Mouse (Mus musculus) heart, adult 18-20 months (tissue): ENCODE measurements around the gene Vps54. TPM values are rescaled to one million over a fixed set of nuclear protein-coding genes. Genes with fewer than 3 reads are reported as not detected.
"Not testable (repeated sequence)": the region's sequence is repeated elsewhere in the genome, so short reads cannot be mapped to it uniquely, and the experiment has no call there.

Experiments used
- DNase-seq, 2 experiments: peaks; one replicate each; pipeline ENCODE4 v3.0.0; 2021 to 2022; ENCODE audit warnings: mixed read lengths in 1 of 2
- total RNA-seq, 2 experiments: library from RNA; stranded (reverse); gene quantifications; 2 replicates each; pipeline ENCODE4 v1.2.3; 2021

The Vps54 gene
- total RNA-seq, 2 experiments from 2014 or later, result 19.2 to 20.2 TPM

GRCm38 (mm10) chr11:21241351-21241750 lies 2.3 kb downstream of the Vps54 start:
- no peak for DNase-seq

DNA sequence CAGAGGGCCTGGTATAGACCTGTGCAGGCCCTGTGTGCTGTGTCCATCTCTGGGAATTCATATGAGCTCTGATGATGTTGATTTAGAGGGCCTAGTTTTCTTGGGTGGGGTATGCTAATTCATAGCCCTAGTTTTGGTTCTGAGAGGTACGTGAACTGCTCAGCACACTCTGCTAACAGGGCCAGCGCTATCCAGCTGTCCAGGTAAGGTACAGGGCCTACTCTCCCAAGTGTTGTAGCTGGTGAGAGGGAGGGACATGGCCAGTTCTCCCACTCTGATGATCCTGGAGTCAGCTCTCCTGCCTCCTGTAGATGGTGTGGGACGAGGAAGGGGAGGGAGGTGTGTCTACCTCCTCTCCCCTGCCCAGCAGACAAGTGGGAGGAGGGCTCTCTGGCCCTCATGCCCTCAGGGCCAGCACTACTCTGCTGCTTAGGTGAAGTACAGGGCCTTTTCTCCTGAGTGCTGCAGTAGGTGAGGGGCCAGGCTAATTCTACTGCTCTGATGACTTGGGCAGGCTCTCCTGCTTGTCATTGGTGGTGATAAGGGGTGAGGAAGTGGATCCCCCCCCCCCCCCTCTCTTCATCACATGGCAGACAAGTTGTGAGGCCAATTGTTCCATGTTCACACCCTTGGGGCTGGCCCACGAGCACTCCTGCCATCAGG lies 8.3 kb downstream of the Vps54 start:
- DNase-seq, result no peak

DNA sequence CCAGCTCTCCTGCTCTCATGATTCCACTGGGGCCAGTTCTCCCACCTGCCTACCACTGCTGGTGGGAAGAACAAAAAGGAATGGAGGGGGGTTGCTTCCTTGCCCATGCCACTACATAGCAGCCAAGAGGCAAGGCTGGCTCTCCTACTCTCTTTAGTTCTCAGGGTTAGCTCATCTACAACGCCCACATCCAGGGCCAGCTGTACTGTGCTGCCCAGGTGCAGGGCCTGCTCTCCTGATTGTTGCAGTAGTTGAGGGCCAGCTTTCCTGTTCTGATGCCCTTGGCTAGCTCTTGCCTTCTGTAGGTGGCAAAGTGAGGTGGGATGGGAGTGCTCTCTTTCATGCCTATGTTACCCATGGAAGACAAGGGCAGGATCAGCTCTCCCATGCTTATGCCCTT lies 8.9 kb downstream of the Vps54 start:
- DNase-seq, result no peak

DNA sequence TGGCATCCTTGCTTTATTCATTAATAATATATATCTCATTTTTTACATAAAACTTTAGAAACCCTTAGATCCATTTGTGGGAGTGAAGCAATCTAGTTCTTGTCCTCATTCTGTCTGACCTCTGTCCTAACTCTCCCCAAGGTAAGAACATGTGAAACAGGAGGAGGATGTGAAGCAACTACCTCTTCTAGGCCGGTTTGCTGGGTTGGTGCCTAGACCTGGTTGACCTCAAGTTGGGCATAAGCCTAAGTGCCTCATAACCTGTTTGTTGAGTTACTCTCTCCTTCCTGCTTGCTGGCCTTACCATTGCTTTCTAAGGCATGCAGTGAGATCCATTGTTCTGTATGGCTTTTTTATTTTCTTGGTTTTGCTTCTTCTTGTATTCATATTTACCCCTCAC lies 11.3 kb downstream of the Vps54 start:
- DNase-seq, result no peak

DNA sequence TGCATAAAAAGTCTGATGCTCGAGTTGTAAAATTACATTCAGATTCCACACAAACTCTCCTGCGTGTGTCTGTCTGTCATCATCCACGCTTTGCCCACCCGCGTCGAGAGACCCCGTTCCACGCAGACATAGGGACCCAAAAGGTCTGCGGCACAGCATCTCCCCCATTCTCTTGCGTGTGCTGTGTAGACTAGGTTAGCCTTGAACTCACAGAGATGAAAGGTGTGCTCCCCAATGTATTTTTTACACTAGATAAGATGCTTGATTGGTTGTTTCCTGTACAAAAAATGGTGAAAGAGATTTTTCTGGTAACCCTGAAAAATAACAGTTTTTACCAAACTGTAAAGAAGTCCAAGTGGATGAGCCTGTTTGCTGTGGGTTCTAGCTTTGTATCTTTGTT lies 19.5 kb downstream of the Vps54 start:
- DNase-seq, result not testable (repeated sequence)

GRCm38 (mm10) chr11:21265423-21265822 lies 26.3 kb downstream of the Vps54 start:
- DNase-seq, result no peak

DNA sequence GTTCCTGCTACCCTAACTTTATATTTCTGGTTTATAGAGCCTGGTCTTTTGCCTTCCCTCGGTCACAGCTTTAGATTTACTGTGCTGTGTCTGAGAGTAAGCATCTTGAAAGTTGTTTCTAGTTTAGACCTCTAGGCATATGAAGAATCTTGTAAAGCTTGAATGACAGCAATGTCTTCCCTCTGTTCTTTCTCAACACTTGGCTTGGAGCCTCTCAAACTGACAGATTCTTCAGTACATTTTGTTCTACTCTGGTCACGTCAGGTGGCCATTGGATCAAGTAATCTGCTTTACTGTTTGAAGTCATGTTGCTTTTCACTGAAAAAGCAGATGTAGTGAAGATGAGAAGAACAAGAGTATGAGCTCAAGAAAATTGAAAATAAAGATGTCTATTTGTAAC lies 37.1 kb downstream of the Vps54 start:
- no peak for DNase-seq

DNA sequence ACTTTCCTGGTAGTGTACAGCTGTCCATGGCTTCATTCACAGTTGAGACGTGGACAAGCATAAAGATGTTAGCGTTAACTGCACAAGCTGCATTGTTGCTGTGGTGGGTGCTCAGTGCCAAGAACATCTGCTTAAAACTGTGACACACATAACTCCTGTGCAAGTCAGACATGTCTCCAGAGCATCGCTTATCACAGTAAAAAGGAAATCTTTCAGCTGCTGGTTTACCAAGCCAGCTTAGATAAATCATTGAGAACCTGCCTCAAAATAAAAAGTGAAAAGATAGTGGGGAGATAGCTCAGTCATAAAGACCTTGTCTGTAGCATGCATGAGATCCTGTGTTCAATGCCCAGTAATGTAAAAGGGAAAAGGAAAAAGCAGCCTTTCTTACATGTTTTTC lies 47.3 kb downstream of the Vps54 start:
- no peak for DNase-seq

- DNase-seq, result not testable (repeated sequence)
These were observed 49.1 kb downstream of the Vps54 start for GRCm38 (mm10) chr11:21288153-21288552.

DNA sequence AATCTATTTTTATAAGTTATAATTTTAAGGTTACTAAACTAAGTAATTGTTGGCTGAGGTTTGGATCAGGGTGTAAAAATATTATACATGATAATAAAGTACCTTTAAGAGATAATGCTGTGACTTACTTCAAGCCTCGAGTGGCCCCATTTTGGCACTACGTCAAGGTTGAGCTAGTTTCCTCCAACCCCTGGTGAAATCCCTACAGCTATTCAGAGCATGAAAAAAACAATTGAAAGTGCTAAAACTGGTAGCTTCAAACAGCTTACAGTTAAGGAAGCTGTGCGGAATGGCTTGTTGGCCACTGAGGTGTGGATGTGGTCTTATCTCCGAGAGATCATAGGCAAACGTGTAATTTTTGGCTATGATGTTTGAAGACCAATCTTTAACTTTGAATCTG lies 56.4 kb downstream of the Vps54 start:
- no peak for DNase-seq

DNA sequence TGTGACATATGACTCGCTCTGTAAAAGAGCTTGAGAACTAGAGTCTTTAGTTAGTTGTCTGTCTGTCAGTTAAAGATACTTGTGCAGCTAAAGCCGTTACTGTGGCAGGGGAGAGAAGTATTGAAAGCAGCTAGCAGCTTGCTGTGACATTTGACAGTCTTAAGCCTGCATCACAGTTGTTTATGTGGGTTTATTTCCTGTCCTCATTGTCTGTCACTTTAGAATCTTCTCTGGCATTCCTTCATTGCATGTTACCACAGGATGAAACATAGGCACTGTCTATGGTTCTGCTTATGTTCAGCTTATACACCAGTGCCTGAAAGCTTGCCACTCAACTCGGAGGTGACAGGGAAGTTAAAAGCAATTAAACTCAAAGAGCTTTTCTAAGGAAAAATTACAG lies 64.5 kb downstream of the Vps54 start:
- DNase-seq, result no peak

DNA sequence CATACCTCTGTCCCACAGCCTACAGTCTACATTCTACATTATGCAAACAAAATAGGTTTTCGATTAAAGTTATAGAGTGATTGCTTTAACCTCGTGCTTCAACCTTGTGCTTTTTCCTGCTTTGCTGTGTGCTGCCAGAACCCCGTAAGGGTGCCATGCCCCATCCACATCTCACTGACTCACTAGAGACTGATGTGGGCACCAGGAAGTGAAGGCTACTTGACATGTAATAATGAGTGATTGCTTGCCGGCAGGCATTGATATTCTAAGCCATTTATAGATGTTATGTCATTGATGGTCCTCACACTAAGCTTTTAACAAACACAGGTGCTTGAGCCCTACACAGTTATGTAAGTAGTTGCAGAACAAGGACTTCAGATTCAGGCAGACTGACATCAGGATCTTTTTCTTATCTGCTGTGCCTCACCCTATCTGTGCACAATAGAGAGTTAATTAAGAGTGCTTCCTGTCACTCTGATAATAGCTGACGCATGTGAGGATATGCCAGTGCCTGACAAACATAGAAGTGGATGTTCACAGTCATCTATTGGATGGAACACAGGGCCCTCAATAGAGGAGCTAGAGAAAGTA lies 68.1 kb downstream of the Vps54 start:
- DNase-seq, result no peak

GRCm38 (mm10) chr11:21308119-21308518 lies 69.0 kb downstream of the Vps54 start:
- DNase-seq, result peak in 1 of 2 experiments; percentile 47

GRCm38 (mm10) chr11:21309516-21309915 lies 70.4 kb downstream of the Vps54 start:
- DNase-seq, result no peak

- DNase-seq, result peak; percentile 59 to 62
These were observed 75.0 kb downstream of the Vps54 start for GRCm38 (mm10) chr11:21313922-21314657.

DNA sequence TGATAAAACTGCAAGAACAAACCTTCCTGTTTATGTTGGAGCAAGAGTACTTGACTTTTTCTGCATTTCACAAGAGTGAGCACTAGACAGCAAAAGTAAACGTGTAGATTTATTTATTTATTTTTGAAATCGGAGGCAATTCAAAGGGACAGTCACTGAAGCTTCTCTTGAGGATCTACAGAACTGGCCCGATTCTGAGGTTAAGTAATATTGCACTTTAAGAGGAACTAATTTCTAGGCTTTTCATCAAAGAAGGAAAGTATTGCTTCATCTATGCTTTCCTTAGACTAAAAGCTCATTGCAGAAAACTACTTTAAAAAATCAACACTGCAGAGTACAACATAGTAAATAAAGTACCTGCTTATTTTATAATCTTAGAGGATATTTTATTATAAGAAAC lies 82.5 kb downstream of the Vps54 start:
- DNase-seq, result no peak

DNA sequence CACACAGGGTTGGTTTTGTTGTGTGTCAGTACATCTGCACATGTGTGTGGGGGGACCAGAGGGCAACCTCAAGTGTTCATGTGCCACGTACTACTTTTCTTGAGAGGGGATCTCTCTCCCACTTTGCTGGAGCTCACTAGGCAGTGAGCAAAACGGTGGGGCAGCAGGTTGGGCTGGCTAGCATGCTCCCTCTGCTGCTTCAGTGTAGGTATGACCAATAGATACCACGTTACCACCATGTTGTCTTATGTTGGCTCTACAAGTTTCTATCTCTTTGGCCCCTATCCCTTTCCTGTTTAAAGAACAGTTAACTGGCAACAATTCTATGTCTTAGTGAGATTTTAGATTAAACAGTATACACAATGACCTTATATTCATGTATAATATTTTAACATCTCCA lies 83.3 kb downstream of the Vps54 start:
- no peak for DNase-seq

- no peak for DNase-seq
These were observed 86.7 kb downstream of the Vps54 start for GRCm38 (mm10) chr11:21325781-21326180.

DNA sequence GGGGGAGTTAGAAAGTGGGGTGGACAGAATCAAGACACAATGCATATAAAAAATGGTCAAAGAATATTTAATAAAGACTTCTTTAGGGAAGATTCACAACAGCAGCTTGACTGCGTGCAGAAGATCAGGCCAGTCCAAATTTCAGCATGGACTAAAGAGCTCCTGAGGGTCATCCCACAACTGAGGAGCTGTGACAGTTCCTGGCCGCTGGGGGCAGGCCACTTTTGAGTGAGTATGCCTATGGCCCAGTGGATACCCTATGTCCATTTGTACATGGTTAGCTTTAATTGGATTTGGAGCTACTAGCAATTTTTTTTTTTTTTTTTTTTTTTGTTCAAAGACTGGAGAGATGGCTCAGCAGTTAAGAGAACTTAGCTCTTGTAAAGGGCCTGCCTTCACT lies 87.7 kb downstream of the Vps54 start:
- DNase-seq, result no peak

DNA sequence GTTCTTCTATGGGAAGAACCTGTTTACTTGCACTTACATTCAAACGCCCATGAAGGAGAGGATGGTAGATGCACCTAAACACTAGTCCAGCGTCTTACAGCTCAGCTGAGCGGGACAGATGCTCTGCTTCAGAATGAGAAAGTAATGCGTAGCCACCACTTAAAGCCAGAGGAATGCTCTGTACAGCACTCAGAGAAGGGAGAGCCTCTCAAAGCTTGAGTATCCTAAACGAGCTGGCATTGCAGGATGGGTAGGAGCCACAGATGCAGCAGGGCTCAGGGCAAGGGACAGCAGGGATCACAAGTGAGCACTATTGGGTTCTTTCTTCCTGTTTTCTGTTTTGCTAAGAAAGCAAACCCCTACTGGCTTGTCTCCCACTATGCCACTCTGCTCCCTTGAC lies 88.4 kb downstream of the Vps54 start:
- no peak for DNase-seq

GRCm38 (mm10) chr11:21328141-21328540 lies 89.1 kb downstream of the Vps54 start:
- no peak for DNase-seq

DNA sequence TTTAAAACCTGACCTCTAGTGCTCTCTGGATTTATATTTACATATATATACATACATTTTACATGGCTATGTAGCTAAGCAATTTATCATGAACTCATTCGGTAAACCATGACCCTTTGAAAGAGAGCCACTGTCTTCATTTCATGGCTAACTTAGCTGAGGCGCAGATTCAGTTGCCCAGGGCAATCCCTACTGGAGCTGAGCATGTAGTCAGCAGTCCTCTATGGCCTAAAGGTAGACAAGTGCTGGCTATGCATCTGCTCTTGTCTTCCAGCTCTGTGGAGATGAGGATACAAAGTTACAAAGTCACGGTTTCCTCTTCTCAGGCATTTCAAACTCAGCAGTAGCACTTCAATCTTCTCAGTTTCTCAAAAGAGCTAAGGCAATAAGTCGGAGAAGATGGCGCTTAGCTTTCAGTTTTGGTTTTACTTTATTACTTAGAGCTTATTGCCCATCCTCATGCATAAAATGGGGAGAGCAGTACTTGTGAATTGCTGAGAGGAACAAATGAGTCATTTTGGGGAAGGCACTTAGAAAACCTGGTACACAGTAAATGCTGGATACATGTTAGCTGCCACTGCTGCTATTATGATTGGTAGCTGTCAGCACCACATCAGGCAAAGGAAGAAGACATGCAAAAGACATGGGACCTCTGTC lies 93.7 kb downstream of the Vps54 start:
- DNase-seq, result no peak

DNA sequence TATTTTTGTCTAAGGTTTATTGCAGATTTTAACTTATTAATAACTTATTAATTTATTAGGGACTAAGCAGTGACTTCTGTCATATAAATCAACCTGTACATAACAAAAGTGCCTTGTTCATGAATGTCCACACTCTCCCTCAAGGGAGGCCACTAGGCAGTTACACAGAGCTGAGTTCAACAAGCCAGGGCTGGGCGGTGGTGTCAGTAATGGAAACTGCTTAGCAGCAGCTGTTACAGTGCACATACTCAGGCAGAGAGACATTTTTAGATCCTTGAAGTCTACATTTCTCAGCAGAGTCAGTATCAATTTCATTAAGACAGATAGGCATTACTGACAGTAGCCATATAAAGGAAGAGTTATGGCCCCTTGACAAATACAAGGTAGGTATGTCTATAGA lies 98.8 kb downstream of the Vps54 start:
- DNase-seq, result no peak
